Mouse (Mus musculus) cerebellum, adult 2 months (tissue): ENCODE measurements around the gene Dhx58. TPM values are rescaled to one million over a fixed set of nuclear protein-coding genes. Genes with fewer than 3 reads are reported as not detected.

Source experiments
- DNase-seq, 2 experiments: peaks; one replicate each; pipeline ENCODE4 v3.0.0; 2021
- H3K27ac ChIP-seq: fragments of 200-500 bp; 2 replicates; pipeline ENCODE4 v1.5.1; 2012; ENCODE audit warnings: low read length, control low read depth, inconsistent platforms; ENCODE audit not compliant: insufficient read depth
- H3K27me3 ChIP-seq: fragments of 200-500 bp; 2 replicates; pipeline ENCODE4 v1.6.1; 2012; ENCODE audit warnings: inconsistent platforms, mild to moderate bottlenecking, low read length, moderate library complexity; ENCODE audit not compliant: control insufficient read depth, insufficient read depth
- H3K4me1 ChIP-seq: fragments of 200-500 bp; 2 replicates; pipeline ENCODE4 v1.6.1; 2011; ENCODE audit warnings: low read length; ENCODE audit not compliant: control insufficient read depth, insufficient read depth
- H3K4me3 ChIP-seq: fragments of 200-500 bp; replicated peaks from 2 replicates; pipeline ENCODE3; 2011; ENCODE audit warnings: mild to moderate bottlenecking, low read depth, low read length, control low read depth; ENCODE audit not compliant: insufficient read depth
- CTCF ChIP-seq: fragments of 200-500 bp; IDR thresholded peaks from 2 replicates; pipeline ENCODE4 v1.5.1; 2011; ENCODE audit warnings: low read depth, mild to moderate bottlenecking, control low read depth, low read length, moderate library complexity, borderline replicate concordance; ENCODE audit not compliant: insufficient read depth
- POLR2A ChIP-seq: fragments of 200-500 bp; IDR thresholded peaks from 2 replicates; pipeline ENCODE4 v1.6.1; 2011; ENCODE audit warnings: low read length, control low read depth, borderline replicate concordance; ENCODE audit not compliant: insufficient read depth
- WGBS: fragments of 180-500 bp; shearing (Covaris S2); methylation state at CpG from one replicate; pipeline ENCODE4 v1.1.7; 2018; 5-methylcytosine and 5-hydroxymethylcytosine counted together
- polyA plus RNA-seq: library from polyadenylated mRNA; depleted of rRNA; stranded (reverse); fragments of >200 nt; gene quantifications from 2 replicates; pipeline ENCODE4 v1.2.3, GENCODE M21; 2012

The Dhx58 gene
- polyA plus RNA-seq, 1 experiment, result 5.1 TPM

DNA sequence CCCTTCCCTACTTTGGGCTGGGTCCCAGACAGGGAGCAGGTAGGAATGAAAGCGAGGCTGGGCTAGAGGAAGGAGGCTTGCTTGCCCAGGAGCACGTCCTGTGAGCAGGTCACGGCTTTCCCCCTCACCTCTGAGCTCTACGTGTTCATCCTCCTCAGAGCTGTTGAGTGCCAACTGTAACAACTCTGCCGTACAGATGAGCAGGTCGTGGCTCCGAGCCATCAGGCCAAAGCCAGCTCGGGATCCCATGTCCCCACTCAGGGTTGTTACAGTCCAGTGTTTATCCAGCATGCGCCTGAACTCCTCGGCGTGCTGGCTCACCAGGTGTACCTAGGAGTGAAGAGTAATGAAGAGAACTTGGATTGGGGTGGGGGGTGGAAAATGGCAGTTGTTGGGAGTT lies 705 bp downstream of the Dhx58 start:
- no peak for DNase-seq
- Histone ChIP-seq H3K27me3 (no peaks in the 10 kb centered on the region), H3K27ac (no peak overlapping the region), H3K4me1 (no peaks in the 10 kb centered on the region), H3K4me3 (no peak overlapping the region)
- whole genome bisulfite sequencing, result 68% methylated on average over 11 of the region's 11 CpGs
- TF ChIP-seq CTCF, result no peak
- no peak for TF ChIP-seq POLR2A

DNA sequence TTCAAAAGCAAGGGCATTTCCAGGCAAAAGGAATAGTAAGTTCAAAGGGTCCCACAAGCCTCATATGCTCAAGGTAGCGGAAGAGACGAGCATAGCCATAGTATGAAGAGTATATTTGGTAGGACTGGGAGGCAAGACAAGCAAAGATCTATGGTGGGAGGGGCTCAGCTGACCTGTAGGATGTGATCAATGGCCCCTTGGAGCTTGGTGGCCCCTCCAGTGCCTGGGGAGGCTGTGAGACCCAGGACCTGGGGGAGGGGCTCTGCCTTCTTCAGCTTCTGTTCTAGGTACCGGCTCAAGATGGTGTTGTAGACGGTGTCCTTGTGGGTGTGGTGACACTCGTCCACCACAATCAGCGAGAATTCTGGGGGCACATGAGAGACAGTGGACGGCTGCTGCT lies 1.2 kb downstream of the Dhx58 start:
- WGBS, result 60% methylated on average over 7 of the region's 7 CpGs
- no peaks in the 10 kb centered on the region for H3K27me3 ChIP-seq
- no peaks in the 10 kb centered on the region for H3K4me1 ChIP-seq
- DNase-seq, result no peak
- no peak overlapping the region for H3K27ac ChIP-seq
- no peak overlapping the region for H3K4me3 ChIP-seq
- TF ChIP-seq CTCF (no peak), POLR2A (no peak)

DNA sequence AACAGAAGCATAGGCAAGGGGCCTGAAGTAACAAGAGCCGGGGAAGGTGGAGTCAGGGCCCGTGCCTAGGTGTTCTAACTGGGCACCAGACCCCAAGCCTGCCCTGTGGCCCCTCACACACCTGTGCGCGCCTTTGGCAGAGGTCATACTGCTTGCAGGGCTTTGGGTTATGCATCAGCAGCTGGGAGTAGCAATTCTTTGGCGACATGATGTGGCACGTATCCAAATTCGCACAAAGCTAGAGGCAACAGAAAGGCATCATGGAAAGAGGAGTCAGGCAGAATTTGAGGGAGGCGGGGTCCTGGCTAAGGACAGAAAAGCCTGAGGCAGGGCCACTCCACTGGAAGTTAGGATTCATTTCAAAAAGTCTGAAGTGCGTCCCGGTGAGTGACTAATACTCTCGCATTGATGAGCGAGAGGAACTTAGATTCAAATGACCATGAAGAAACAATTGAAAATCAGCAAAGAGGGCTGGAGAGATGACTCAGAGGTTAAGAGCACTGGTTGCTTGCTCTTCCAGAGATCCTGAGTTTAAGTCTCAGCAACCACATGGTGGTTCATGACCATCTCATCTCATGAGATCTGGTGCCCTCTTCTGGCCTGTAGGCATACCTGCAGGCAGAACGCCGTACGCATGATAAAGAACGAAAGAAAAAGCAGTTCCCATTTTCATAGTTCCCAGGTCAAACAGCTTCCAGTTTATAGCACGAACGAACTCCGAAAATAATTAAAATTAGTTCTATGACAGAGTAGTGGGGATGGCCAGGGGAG lies 1.8 kb downstream of the Dhx58 start:
- no peaks in the 10 kb centered on the region for H3K27me3 ChIP-seq
- no peak overlapping the region for H3K4me3 ChIP-seq
- no peaks in the 10 kb centered on the region for H3K4me1 ChIP-seq
- DNase-seq, result peak; percentile 66 to 68
- 21% methylated on average over 19 of the region's 19 CpGs for WGBS
- no peak overlapping the region for H3K27ac ChIP-seq
- TF ChIP-seq POLR2A, result no peak
- TF ChIP-seq CTCF, result peak; percentile 97

DNA sequence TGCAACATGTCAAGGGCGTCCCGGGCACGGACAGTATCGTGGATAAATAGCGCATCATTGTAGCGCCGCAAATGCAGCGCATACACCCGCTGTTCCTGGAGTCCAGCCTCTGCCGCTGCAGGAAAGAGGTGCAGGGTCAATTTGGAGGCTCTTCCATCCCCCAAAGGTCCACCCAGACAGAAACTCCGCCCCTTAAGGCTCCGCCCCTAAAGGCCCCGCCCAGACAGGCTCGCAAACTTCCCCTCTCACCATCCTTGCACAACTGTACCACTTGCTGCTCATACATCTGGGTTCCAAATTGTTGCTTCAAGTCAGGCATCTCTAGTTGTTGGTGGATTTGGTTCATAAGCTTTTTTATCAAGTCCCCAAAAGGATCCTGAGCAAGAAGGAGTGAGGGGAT lies 2.8 kb downstream of the Dhx58 start:
- Histone ChIP-seq H3K27me3 (no peaks in the 10 kb centered on the region), H3K4me3 (peak overlapping the region; percentile 11), H3K4me1 (no peaks in the 10 kb centered on the region), H3K27ac (no peak overlapping the region)
- TF ChIP-seq CTCF, result no peak
- no peak for TF ChIP-seq POLR2A
- whole genome bisulfite sequencing, result 14% methylated on average over 14 of the region's 14 CpGs
- no peak for DNase-seq

DNA sequence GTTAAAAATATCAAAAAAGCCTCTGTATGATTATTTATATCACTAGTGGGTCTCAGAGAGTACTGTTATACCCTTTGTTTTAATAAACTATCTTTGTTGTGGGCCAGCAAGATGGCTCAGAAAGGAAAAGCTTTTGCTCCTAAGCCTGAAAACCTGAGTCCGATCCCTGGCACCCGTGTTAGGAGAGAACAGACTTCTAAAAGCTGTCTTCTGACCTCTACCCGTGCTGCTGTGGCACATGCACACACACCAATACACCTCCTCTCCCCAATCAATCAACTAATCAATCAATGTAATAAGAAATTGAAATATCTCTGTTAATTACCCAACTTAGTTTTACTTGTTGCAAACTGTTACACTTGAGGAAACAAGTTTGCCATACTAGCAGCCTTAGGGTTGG lies 3.4 kb downstream of the Dhx58 start:
- Histone ChIP-seq H3K4me1 (no peaks in the 10 kb centered on the region), H3K27ac (no peak overlapping the region), H3K27me3 (no peaks in the 10 kb centered on the region), H3K4me3 (no peak overlapping the region)
- TF ChIP-seq CTCF, result no peak
- TF ChIP-seq POLR2A, result no peak
- DNase-seq, result no peak
- WGBS, result 72% methylated on average over 3 of the region's 3 CpGs

DNA sequence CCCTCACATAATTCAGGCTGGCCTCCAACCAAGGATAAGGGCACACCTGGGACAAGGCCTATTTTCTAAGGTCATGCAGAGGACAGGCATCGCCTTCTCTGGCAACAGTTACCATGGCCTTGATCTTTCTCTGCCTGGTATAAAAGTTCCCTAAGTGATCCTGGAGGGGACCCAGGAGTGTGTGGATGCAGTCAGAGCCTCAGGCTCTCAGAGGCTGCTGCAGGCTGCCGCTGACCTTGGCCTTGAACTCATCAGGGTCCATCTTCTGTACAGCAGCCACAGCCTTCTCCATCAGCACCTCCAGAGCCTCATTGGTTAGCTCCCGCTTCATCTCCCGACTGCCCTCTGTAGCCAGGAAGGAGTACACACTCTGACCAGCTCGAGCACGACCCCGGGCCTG lies 6.2 kb downstream of the Dhx58 start:
- H3K27me3 ChIP-seq, result no peaks in the 10 kb centered on the region
- no peaks in the 10 kb centered on the region for H3K4me1 ChIP-seq
- no peak for TF ChIP-seq POLR2A
- DNase-seq, result no peak
- H3K4me3 ChIP-seq, result no peak overlapping the region
- 78% methylated on average over 7 of the region's 7 CpGs for WGBS
- H3K27ac ChIP-seq, result no peak overlapping the region

DNA sequence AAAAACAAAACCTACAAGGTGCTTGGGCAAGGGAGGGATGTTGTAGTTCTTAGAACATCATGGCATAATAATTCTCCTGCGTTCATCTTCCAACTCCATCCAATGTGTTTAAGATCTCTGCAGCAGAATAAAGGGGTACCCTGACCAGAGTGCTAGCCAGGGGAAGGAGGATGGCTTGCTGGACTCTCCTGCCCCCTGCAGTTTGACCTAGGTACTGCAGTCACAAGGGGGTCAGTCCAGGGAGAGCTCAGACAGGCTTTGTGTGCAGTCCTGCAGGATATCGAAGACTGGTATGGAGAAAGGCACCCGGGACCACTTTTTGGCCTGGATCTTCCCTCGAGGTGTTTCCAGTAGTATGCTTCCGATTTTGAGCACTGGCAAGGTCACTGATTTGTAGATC lies 9.1 kb downstream of the Dhx58 start:
- no peak overlapping the region for H3K4me3 ChIP-seq
- DNase-seq, result peak; percentile 62 to 81
- no peak for TF ChIP-seq POLR2A
- TF ChIP-seq CTCF, result peak; percentile 91
- 15% methylated on average over 5 of the region's 5 CpGs for WGBS
- no peaks in the 10 kb centered on the region for H3K4me1 ChIP-seq
- no peak overlapping the region for H3K27ac ChIP-seq
- H3K27me3 ChIP-seq, result no peaks in the 10 kb centered on the region

DNA sequence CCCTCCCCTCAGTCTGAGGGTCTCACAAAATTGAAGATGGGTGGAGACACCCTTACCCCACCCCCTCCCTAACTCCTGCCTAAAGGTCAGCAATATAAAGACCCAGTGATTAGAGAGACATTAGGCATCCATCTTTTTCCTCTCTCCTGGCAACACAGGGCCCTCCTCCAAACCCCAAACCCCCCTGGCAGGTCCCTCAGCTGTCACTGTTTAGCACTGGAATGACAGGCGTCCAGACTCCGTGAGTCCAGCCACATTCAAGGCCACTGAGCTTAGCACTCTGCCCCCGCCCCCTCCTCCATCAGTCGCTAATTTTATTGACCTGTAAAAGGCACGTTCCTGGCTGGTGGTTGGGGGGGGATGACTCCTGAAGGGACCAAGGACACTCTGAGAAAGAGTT lies 10.9 kb downstream of the Dhx58 start:
- no peaks in the 10 kb centered on the region for H3K27me3 ChIP-seq
- H3K4me1 ChIP-seq, result no peaks in the 10 kb centered on the region
- no peak overlapping the region for H3K4me3 ChIP-seq
- no peak for TF ChIP-seq POLR2A
- no peak for DNase-seq
- no peak overlapping the region for H3K27ac ChIP-seq
- 60% methylated on average over 5 of the region's 5 CpGs for WGBS

DNA sequence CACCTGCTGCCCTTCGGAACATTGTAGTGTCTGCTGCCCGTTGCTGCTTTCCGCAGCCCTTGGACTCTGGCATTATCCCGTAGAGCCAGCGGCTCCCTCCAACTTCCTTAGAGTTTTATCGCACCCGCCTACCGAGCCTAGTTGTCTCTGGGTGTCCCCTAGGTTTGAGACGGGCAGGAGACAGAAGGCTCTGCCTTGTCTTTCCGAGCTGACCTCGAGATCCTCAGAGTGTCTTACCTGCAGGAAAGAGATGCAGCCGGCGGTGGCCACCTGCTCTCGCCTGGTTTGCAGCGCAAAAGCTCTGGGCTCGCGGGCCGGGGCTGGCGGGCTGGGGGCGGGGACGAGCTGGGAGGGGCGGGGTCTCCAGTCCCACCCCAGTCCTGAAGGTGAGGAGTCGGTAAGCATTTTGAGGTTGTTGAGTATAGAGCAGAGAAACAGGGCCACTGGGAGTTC lies 11.9 kb downstream of the Dhx58 start, which contains the start of gene Zfp385c:
Gene Zfp385c (minus strand): TSS at position 292 of the 453 bp plus-strand sequence.
- no peak for DNase-seq
- TF ChIP-seq POLR2A, result no peak
- no peak for TF ChIP-seq CTCF
- Histone ChIP-seq H3K4me3 (peak within 1 kb of the TSS; percentile 40), H3K27me3 (no peaks in the 10 kb centered on the region), H3K4me1 (no peaks in the 10 kb centered on the region), H3K27ac (no peak within 1 kb of the TSS)
- WGBS, result 8% methylated on average over 23 of the region's 23 CpGs
